Mouse (Mus musculus): ENCODE results near the gene Gm17324. TPM values are rescaled to one million over a fixed set of nuclear protein-coding genes. Genes with fewer than 3 reads are reported as not detected.
"Not testable (repeated sequence)": the region's sequence is repeated elsewhere in the genome, so short reads cannot be mapped to it uniquely, and the experiment has no call there.

Gm17324 gene
- polyA plus RNA-seq, 1 experiment from 2014 or later, result 0.72 TPM

GRCm38 (mm10) chr9:78481423-78482331 lies 33.1 kb upstream of the Gm17324 start:
- no peaks in the 10 kb centered on the region for H3K27me3 ChIP-seq (ENCODE audit: control insufficient read depth, insufficient read depth, low read length)
- under 1% methylated on average over 72 of the region's 77 CpGs for WGBS
- no peaks in the 10 kb centered on the region for H3K9me3 ChIP-seq (ENCODE audit: control insufficient read depth, low read length)
- peak overlapping the region; percentile 99 for H3K4me3 ChIP-seq (ENCODE audit: low read depth, low read length)
- peak overlapping the region; percentile 99 for H3K27ac ChIP-seq (ENCODE audit: low read depth, low read length)
- peaks cover 6% of the 10 kb centered on the region; the same call in 1 of the 2 replicates for H3K36me3 ChIP-seq (ENCODE audit: control insufficient read depth, insufficient read depth, low read length)
- DNase-seq (ENCODE audit: low spot score), result peak; percentile 99
- H3K4me2 ChIP-seq (ENCODE audit: low read depth, low read length, severe bottlenecking), result peak overlapping the region; percentile 59
- ATAC-seq (replicated peaks; ENCODE audit: low FRiP score), result peak; percentile 98
- H3K9ac ChIP-seq (ENCODE audit: low read length), result peak overlapping the region; percentile 100
- peaks cover 4% of the 10 kb centered on the region; the same call in 1 of the 2 replicates for H3K4me1 ChIP-seq (replicated peaks; ENCODE audit: control insufficient read depth, insufficient read depth, low read length)

GRCm38 (mm10) chr9:78480706-78481358 lies 32.2 kb upstream of the Gm17324 start:
- Histone ChIP-seq H3K27me3 (ENCODE audit: control insufficient read depth, insufficient read depth, low read length) (no peaks in the 10 kb centered on the region), H3K4me1 (replicated peaks; ENCODE audit: control insufficient read depth, insufficient read depth, low read length) (peaks cover 4% of the 10 kb centered on the region; the same call in 1 of the 2 replicates), H3K9ac (ENCODE audit: low read length) (peak overlapping the region; percentile 100), H3K4me3 (ENCODE audit: low read depth, low read length) (peak overlapping the region; percentile 99), H3K9me3 (ENCODE audit: control insufficient read depth, low read length) (no peaks in the 10 kb centered on the region), H3K4me2 (ENCODE audit: low read depth, low read length, severe bottlenecking) (peak overlapping the region; percentile 59), H3K36me3 (ENCODE audit: control insufficient read depth, insufficient read depth, low read length) (peaks cover 6% of the 10 kb centered on the region; the same call in 1 of the 2 replicates), H3K27ac (ENCODE audit: low read depth, low read length) (peak overlapping the region; percentile 93)
- DNase-seq (ENCODE audit: low spot score) (peak; percentile 88), ATAC-seq (replicated peaks; ENCODE audit: low FRiP score) (peak; percentile 22)
- WGBS, result 0% methylated on average over 46 of the region's 46 CpGs

GRCm38 (mm10) chr9:78480227-78480626 lies 31.6 kb upstream of the Gm17324 start:
- WGBS, result under 1% methylated on average over 13 of the region's 13 CpGs
- H3K9me3 ChIP-seq (ENCODE audit: control insufficient read depth, low read length); DNase-seq (ENCODE audit: low spot score); H3K27me3 ChIP-seq (ENCODE audit: control insufficient read depth, insufficient read depth, low read length); H3K36me3 ChIP-seq (ENCODE audit: control insufficient read depth, insufficient read depth, low read length); ATAC-seq (replicated peaks; ENCODE audit: low FRiP score); H3K4me1 ChIP-seq (replicated peaks; ENCODE audit: control insufficient read depth, insufficient read depth, low read length): not testable (repeated sequence)
- peak overlapping the region; percentile 100 for H3K9ac ChIP-seq (ENCODE audit: low read length)
- peak overlapping the region; percentile 59 for H3K4me2 ChIP-seq (ENCODE audit: low read depth, low read length, severe bottlenecking)
- H3K4me3 ChIP-seq (ENCODE audit: low read depth, low read length), result peak overlapping the region; percentile 99
- H3K27ac ChIP-seq (ENCODE audit: low read depth, low read length), result peak overlapping the region; percentile 93

- ATAC-seq (replicated peaks; ENCODE audit: low FRiP score); H3K27me3 ChIP-seq (ENCODE audit: control insufficient read depth, insufficient read depth, low read length); DNase-seq (ENCODE audit: low spot score); H3K4me1 ChIP-seq (replicated peaks; ENCODE audit: control insufficient read depth, insufficient read depth, low read length); H3K36me3 ChIP-seq (ENCODE audit: control insufficient read depth, insufficient read depth, low read length); H3K27ac ChIP-seq (ENCODE audit: low read depth, low read length); H3K9me3 ChIP-seq (ENCODE audit: control insufficient read depth, low read length): not testable (repeated sequence)
- H3K9ac ChIP-seq (ENCODE audit: low read length), result peak overlapping the region; percentile 53
- peak overlapping the region; percentile 59 for H3K4me2 ChIP-seq (ENCODE audit: low read depth, low read length, severe bottlenecking)
- H3K4me3 ChIP-seq (ENCODE audit: low read depth, low read length), result peak overlapping the region; percentile 99
- 31% methylated on average over 8 of the region's 8 CpGs for WGBS
These were observed 30.7 kb upstream of the Gm17324 start for GRCm38 (mm10) chr9:78479308-78479707.

- peak overlapping the region; percentile 5; the same call in 1 of the 2 replicates for H3K4me2 ChIP-seq (ENCODE audit: low read depth, low read length, severe bottlenecking)
- 57% methylated on average over 1 of the region's 1 CpGs for WGBS
- not testable (repeated sequence) for H3K4me3 ChIP-seq (ENCODE audit: low read depth, low read length); H3K4me1 ChIP-seq (replicated peaks; ENCODE audit: control insufficient read depth, insufficient read depth, low read length); H3K36me3 ChIP-seq (ENCODE audit: control insufficient read depth, insufficient read depth, low read length); ATAC-seq (replicated peaks; ENCODE audit: low FRiP score); H3K9me3 ChIP-seq (ENCODE audit: control insufficient read depth, low read length); H3K9ac ChIP-seq (ENCODE audit: low read length); H3K27me3 ChIP-seq (ENCODE audit: control insufficient read depth, insufficient read depth, low read length); H3K27ac ChIP-seq (ENCODE audit: low read depth, low read length); DNase-seq (ENCODE audit: low spot score)
These were observed 29.5 kb upstream of the Gm17324 start for GRCm38 (mm10) chr9:78478009-78478605.

GRCm38 (mm10) chr9:78477021-78477551 lies 28.5 kb upstream of the Gm17324 start:
- H3K27me3 ChIP-seq (ENCODE audit: control insufficient read depth, insufficient read depth, low read length), result no peaks in the 10 kb centered on the region
- no peaks in the 10 kb centered on the region for H3K9me3 ChIP-seq (ENCODE audit: control insufficient read depth, low read length)
- no peaks in the 10 kb centered on the region; the same call in 1 of the 2 replicates for H3K4me1 ChIP-seq (replicated peaks; ENCODE audit: control insufficient read depth, insufficient read depth, low read length)
- WGBS, result 2% methylated on average over 5 of the region's 5 CpGs
- peak overlapping the region; percentile 46; the same call in 1 of the 2 replicates for H3K27ac ChIP-seq (ENCODE audit: low read depth, low read length)
- H3K9ac ChIP-seq (ENCODE audit: low read length), result no peak overlapping the region
- ATAC-seq (replicated peaks; ENCODE audit: low FRiP score) (no peak), DNase-seq (ENCODE audit: low spot score) (no peak)
- peaks cover 6% of the 10 kb centered on the region; the same call in 1 of the 2 replicates for H3K36me3 ChIP-seq (ENCODE audit: control insufficient read depth, insufficient read depth, low read length)
- H3K4me3 ChIP-seq (ENCODE audit: low read depth, low read length), result no peak overlapping the region
- H3K4me2 ChIP-seq (ENCODE audit: low read depth, low read length, severe bottlenecking), result no peak overlapping the region; the same call in 1 of the 2 replicates

- 5% methylated on average over 1 of the region's 1 CpGs for WGBS
- H3K4me3 ChIP-seq (ENCODE audit: low read depth, low read length), result no peak overlapping the region
- no peak overlapping the region for H3K9ac ChIP-seq (ENCODE audit: low read length)
- 0 out of 2 replicates have a peak overlapping the region, but pooled peaks have one; percentile 46 for H3K27ac ChIP-seq (ENCODE audit: low read depth, low read length)
- ATAC-seq (replicated peaks; ENCODE audit: low FRiP score) (peak; percentile 25), DNase-seq (ENCODE audit: low spot score) (peak; percentile 59)
- no peaks in the 10 kb centered on the region; the same call in 1 of the 2 replicates for H3K4me1 ChIP-seq (replicated peaks; ENCODE audit: control insufficient read depth, insufficient read depth, low read length)
- H3K4me2 ChIP-seq (ENCODE audit: low read depth, low read length, severe bottlenecking), result no peak overlapping the region
- peaks cover 6% of the 10 kb centered on the region; the same call in 1 of the 2 replicates for H3K36me3 ChIP-seq (ENCODE audit: control insufficient read depth, insufficient read depth, low read length)
- no peaks in the 10 kb centered on the region for H3K27me3 ChIP-seq (ENCODE audit: control insufficient read depth, insufficient read depth, low read length)
- no peaks in the 10 kb centered on the region for H3K9me3 ChIP-seq (ENCODE audit: control insufficient read depth, low read length)
These were observed 28.0 kb upstream of the Gm17324 start for GRCm38 (mm10) chr9:78476531-78477020.

- H3K36me3 ChIP-seq (ENCODE audit: control insufficient read depth, insufficient read depth, low read length), result peaks cover 6% of the 10 kb centered on the region; the same call in 1 of the 2 replicates
- DNase-seq (ENCODE audit: low spot score) (no peak), ATAC-seq (replicated peaks; ENCODE audit: low FRiP score) (no peak)
- H3K9ac ChIP-seq (ENCODE audit: low read length), result no peak overlapping the region
- no peaks in the 10 kb centered on the region for H3K27me3 ChIP-seq (ENCODE audit: control insufficient read depth, insufficient read depth, low read length)
- WGBS, result 90% methylated on average over 4 of the region's 4 CpGs
- no peak overlapping the region for H3K4me3 ChIP-seq (ENCODE audit: low read depth, low read length)
- no peak overlapping the region for H3K4me2 ChIP-seq (ENCODE audit: low read depth, low read length, severe bottlenecking)
- no peaks in the 10 kb centered on the region; the same call in 1 of the 2 replicates for H3K4me1 ChIP-seq (replicated peaks; ENCODE audit: control insufficient read depth, insufficient read depth, low read length)
- H3K27ac ChIP-seq (ENCODE audit: low read depth, low read length), result no peak overlapping the region
- H3K9me3 ChIP-seq (ENCODE audit: control insufficient read depth, low read length), result no peaks in the 10 kb centered on the region
These were observed 27.3 kb upstream of the Gm17324 start for GRCm38 (mm10) chr9:78475873-78476272.

Data from forebrain, embryonic 11.5 days (tissue).